Mouse (Mus musculus): Measurements from ENCODE around the gene Odc1. TPM values are rescaled to one million over a fixed set of nuclear protein-coding genes. Genes with fewer than 3 reads are reported as not detected.
A peak's percentile ranks its signal among the peaks of the same experiment; 100 is the strongest.

Odc1 gene
- polyA plus RNA-seq, 1 experiment from 2014 or later, result 142 TPM

DNA sequence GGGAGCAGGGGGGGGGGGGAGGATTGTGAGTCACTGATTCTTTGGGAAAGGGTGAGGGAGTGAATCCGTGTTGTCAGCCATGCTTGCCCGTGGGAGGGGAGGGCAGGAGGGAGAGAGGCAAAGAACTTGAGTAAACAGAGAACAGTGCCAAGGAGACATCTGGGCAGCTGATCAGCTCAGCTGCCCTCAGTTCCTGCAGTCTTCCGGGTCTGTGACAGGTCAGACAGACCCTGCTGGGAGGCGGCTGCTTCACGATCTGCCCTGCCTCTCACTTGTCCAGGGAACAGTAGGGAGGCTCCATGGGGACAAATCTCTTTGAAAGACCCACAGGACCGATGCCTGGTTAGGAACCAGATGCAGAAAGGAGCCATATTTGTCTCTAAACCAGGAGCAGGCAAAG lies 31.4 kb downstream of the Odc1 start:
- ATAC-seq (ENCODE audit: low read depth), result peak; percentile 81
- H3K9ac ChIP-seq (ENCODE audit: low read length), result 0 out of 2 replicates have a peak overlapping the region, but pooled peaks have one; percentile 19
- no peaks in the 10 kb centered on the region for H3K27me3 ChIP-seq (ENCODE audit: control insufficient read depth, insufficient read depth, low read depth, low read length)
- no peak overlapping the region for H3K4me3 ChIP-seq (ENCODE audit: low read length)
- no peaks in the 10 kb centered on the region for H3K9me3 ChIP-seq (ENCODE audit: control insufficient read depth, low read length)
- H3K4me1 ChIP-seq (replicated peaks; ENCODE audit: control insufficient read depth, insufficient read depth, low read length), result peaks cover 8% of the 10 kb centered on the region; the same call in 1 of the 2 replicates
- H3K36me3 ChIP-seq (ENCODE audit: control insufficient read depth, insufficient read depth, low read length), result no peaks in the 10 kb centered on the region
- H3K4me2 ChIP-seq (ENCODE audit: low read depth, low read length), result 0 out of 2 replicates have a peak overlapping the region, but pooled peaks have one; percentile 10
- WGBS, result 3% methylated on average over 6 of the region's 6 CpGs
- H3K27ac ChIP-seq (ENCODE audit: low read length), result peak overlapping the region; percentile 18; the same call in 1 of the 2 replicates

DNA sequence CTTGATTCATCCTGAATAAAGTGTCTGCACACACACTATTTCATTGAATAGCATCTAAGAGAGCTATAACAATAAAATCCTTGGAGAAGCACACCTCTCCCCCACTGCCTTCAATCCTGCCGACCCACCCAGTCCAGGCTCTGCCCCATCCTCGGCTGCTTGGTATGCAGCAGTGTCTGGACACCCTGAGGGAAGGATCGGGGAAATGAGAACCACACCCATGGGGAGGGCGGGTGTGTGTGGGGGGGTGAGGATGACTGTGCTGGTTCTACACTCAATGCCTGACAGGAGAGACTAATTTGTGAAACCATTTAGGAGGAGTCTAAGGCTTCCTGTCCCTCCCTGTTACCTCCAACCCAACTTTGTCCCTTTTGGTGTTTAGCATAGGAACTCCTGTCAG lies 34.0 kb downstream of the Odc1 start:
- Histone ChIP-seq H3K36me3 (ENCODE audit: control insufficient read depth, insufficient read depth, low read length) (no peaks in the 10 kb centered on the region), H3K4me2 (ENCODE audit: low read depth, low read length) (no peak overlapping the region), H3K4me1 (replicated peaks; ENCODE audit: control insufficient read depth, insufficient read depth, low read length) (peaks cover 8% of the 10 kb centered on the region; the same call in 1 of the 2 replicates), H3K4me3 (ENCODE audit: low read length) (no peak overlapping the region), H3K27ac (ENCODE audit: low read length) (no peak overlapping the region), H3K9ac (ENCODE audit: low read length) (no peak overlapping the region), H3K27me3 (ENCODE audit: control insufficient read depth, insufficient read depth, low read depth, low read length) (no peaks in the 10 kb centered on the region), H3K9me3 (ENCODE audit: control insufficient read depth, low read length) (no peaks in the 10 kb centered on the region)
- 39% methylated on average over 4 of the region's 4 CpGs for WGBS
- no peak for ATAC-seq (ENCODE audit: low read depth)

DNA sequence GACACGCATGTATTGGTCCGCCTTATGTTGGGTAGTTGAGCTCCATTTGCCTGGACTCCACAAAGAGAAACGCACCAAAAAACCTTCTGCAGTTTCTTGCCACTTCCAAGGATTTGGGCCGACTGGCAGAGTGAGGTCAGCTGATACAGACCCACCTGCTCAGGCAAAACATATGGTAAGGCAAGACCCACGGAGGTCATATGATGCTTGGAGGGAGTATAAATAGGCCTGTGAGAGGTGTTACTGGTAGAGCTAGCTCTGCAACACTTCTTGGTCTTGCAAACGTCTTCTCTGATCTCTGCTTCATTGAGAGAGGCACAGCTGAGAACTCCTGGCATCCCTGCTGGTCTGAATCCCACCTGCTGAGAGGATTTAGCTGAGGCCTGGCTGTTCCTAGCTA lies 36.4 kb downstream of the Odc1 start:
- H3K4me2 ChIP-seq (ENCODE audit: low read depth, low read length), result no peak overlapping the region
- no peak overlapping the region for H3K9ac ChIP-seq (ENCODE audit: low read length)
- peaks cover 7% of the 10 kb centered on the region; the same call in 1 of the 2 replicates for H3K4me1 ChIP-seq (replicated peaks; ENCODE audit: control insufficient read depth, insufficient read depth, low read length)
- H3K27ac ChIP-seq (ENCODE audit: low read length), result no peak overlapping the region
- H3K27me3 ChIP-seq (ENCODE audit: control insufficient read depth, insufficient read depth, low read depth, low read length), result no peaks in the 10 kb centered on the region
- 52% methylated on average over 6 of the region's 6 CpGs for WGBS
- H3K36me3 ChIP-seq (ENCODE audit: control insufficient read depth, insufficient read depth, low read length), result no peaks in the 10 kb centered on the region
- H3K4me3 ChIP-seq (ENCODE audit: low read length), result no peak overlapping the region
- ATAC-seq (ENCODE audit: low read depth), result no peak
- H3K9me3 ChIP-seq (ENCODE audit: control insufficient read depth, low read length), result no peaks in the 10 kb centered on the region

DNA sequence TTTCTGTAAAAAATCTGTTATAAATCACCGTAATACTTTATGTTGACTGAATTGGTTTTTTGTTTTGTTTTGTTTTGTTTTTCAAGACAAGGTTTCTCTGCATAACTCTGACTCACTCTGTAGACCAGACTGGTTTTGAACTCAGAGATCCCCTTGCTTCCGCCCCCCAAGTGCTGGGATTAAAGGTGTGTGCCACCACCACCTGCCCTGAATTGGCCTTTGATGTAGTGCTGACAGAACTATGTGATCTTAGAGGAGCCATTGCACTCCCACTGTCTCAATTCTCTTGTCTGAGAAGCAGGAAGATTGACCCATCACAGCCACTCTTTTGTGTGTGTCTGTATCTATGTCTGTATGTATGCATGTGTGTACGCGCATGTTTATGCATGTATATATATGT lies 37.8 kb downstream of the Odc1 start:
- H3K9ac ChIP-seq (ENCODE audit: low read length), result no peak overlapping the region
- no peak overlapping the region for H3K27ac ChIP-seq (ENCODE audit: low read length)
- no peaks in the 10 kb centered on the region for H3K9me3 ChIP-seq (ENCODE audit: control insufficient read depth, low read length)
- H3K4me1 ChIP-seq (replicated peaks; ENCODE audit: control insufficient read depth, insufficient read depth, low read length), result peaks cover 3% of the 10 kb centered on the region; the same call in 1 of the 2 replicates
- no peak overlapping the region for H3K4me3 ChIP-seq (ENCODE audit: low read length)
- no peak overlapping the region for H3K4me2 ChIP-seq (ENCODE audit: low read depth, low read length)
- no peaks in the 10 kb centered on the region for H3K36me3 ChIP-seq (ENCODE audit: control insufficient read depth, insufficient read depth, low read length)
- no peaks in the 10 kb centered on the region for H3K27me3 ChIP-seq (ENCODE audit: control insufficient read depth, insufficient read depth, low read depth, low read length)
- no peak for ATAC-seq (ENCODE audit: low read depth)
- 88% methylated on average over 4 of the region's 4 CpGs for WGBS

DNA sequence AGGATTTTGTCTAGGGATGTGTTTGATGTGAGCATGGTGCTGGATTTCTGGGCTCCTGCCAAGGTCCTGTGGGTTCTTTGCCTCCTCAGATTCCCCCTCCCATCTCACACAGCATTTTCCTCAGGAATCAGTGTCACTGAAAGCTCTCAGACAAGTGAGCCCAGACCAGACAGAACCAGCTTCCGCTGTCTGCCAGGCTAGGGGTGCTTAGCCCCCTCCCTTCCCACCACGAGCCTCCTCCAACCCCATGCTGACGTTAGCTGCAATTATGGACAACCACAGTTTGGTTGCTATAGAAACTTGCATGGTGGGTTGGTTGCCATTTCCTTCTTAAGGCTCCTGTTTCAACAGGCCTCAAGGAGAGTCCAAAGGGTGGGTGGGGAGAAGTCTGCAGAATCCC lies 39.3 kb downstream of the Odc1 start:
- peak; percentile 23; the same call in 1 of the 2 replicates for ATAC-seq (ENCODE audit: low read depth)
- H3K27me3 ChIP-seq (ENCODE audit: control insufficient read depth, insufficient read depth, low read depth, low read length), result no peaks in the 10 kb centered on the region
- H3K4me1 ChIP-seq (replicated peaks; ENCODE audit: control insufficient read depth, insufficient read depth, low read length), result peaks cover 3% of the 10 kb centered on the region; the same call in 1 of the 2 replicates
- H3K4me2 ChIP-seq (ENCODE audit: low read depth, low read length), result no peak overlapping the region
- 31% methylated on average over 3 of the region's 3 CpGs for WGBS
- H3K9ac ChIP-seq (ENCODE audit: low read length), result no peak overlapping the region
- H3K36me3 ChIP-seq (ENCODE audit: control insufficient read depth, insufficient read depth, low read length), result no peaks in the 10 kb centered on the region
- no peaks in the 10 kb centered on the region for H3K9me3 ChIP-seq (ENCODE audit: control insufficient read depth, low read length)
- H3K4me3 ChIP-seq (ENCODE audit: low read length), result no peak overlapping the region
- H3K27ac ChIP-seq (ENCODE audit: low read length), result no peak overlapping the region

DNA sequence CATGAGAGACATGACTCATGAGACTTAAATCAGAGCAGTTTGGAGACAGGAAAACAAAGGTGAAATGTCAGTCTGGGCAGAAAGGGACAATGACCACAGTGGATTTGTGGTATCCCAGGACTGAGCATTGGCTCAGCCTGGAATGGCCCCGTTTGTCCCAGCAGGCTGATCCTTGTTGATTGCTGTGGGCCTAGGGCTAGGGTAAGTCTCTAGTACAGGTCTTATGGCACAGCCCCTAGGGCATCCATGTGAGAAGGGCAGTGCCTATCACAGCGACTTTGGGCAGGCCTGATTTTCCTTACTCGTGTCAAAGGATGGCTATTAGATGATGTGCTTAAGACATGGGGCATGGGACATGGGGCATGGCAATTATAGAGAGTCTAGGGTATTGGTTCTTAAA lies 41.4 kb downstream of the Odc1 start:
- no peaks in the 10 kb centered on the region for H3K9me3 ChIP-seq (ENCODE audit: control insufficient read depth, low read length)
- H3K27me3 ChIP-seq (ENCODE audit: control insufficient read depth, insufficient read depth, low read depth, low read length), result no peaks in the 10 kb centered on the region
- 74% methylated on average over 3 of the region's 3 CpGs for WGBS
- peaks cover 3% of the 10 kb centered on the region; the same call in 1 of the 2 replicates for H3K4me1 ChIP-seq (replicated peaks; ENCODE audit: control insufficient read depth, insufficient read depth, low read length)
- no peak overlapping the region for H3K27ac ChIP-seq (ENCODE audit: low read length)
- H3K36me3 ChIP-seq (ENCODE audit: control insufficient read depth, insufficient read depth, low read length), result no peaks in the 10 kb centered on the region
- H3K4me2 ChIP-seq (ENCODE audit: low read depth, low read length), result no peak overlapping the region
- no peak for ATAC-seq (ENCODE audit: low read depth)
- no peak overlapping the region for H3K4me3 ChIP-seq (ENCODE audit: low read length)
- no peak overlapping the region for H3K9ac ChIP-seq (ENCODE audit: low read length)

DNA sequence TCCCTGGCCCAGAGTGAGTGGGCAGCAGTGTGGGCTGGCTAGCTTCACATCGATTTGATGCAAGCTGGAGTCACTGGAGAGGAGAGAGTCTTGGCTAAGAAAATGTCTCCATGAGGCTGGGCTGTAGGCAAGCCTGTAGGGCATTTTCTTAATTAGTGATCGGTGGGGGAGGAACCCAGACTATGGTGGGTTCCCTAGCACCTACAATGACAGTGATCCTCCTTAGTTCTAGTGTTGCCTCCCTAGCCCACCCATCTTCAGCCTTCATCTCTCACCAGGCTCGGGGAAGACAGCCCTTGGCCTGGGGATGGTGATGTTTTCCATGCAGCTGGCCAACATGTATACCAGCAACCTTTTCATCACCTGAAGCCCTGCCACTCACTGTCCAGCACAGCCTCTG lies 43.8 kb downstream of the Odc1 start:
- ATAC-seq (ENCODE audit: low read depth), result no peak
- H3K36me3 ChIP-seq (ENCODE audit: control insufficient read depth, insufficient read depth, low read length), result no peaks in the 10 kb centered on the region
- no peak overlapping the region for H3K9ac ChIP-seq (ENCODE audit: low read length)
- 71% methylated on average over 3 of the region's 3 CpGs for whole genome bisulfite sequencing
- peaks cover 3% of the 10 kb centered on the region; the same call in 1 of the 2 replicates for H3K4me1 ChIP-seq (replicated peaks; ENCODE audit: control insufficient read depth, insufficient read depth, low read length)
- H3K9me3 ChIP-seq (ENCODE audit: control insufficient read depth, low read length), result no peaks in the 10 kb centered on the region
- no peaks in the 10 kb centered on the region for H3K27me3 ChIP-seq (ENCODE audit: control insufficient read depth, insufficient read depth, low read depth, low read length)
- no peak overlapping the region for H3K27ac ChIP-seq (ENCODE audit: low read length)
- no peak overlapping the region for H3K4me2 ChIP-seq (ENCODE audit: low read depth, low read length)
- H3K4me3 ChIP-seq (ENCODE audit: low read length), result no peak overlapping the region

DNA sequence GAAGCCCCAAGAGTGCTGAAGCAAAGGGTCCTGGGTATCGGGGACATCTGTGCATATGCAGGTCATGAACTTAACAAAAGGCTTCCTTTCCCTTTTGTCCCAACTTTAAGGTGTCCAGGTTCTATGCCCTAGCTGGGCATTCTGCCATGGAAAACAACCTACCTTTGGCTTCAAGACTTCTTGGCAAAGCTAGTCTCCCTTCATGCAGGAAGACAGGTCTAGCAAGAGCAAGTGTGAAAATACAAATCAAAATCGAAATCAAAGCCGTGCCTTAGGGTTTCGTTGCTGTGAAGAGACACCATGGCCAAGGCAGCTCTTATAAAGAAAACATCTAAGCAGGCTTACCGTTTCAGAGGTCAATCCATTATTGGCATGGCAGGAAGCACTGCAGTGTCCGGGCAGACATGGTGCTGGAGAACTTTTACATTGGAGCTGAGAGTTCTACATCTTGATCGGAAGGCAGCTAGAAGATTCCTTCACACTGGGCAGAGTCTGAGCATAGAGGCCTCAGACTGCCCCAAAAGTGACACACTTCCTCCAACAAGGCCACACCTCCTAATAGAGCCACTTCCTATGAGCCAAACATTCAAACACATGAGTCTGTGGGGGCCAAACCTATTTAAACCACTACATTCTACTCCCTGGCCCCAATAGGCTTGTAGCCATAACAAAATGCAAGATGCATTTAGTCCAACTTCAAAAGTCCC lies 44.5 kb downstream of the Odc1 start:
- H3K4me3 ChIP-seq (ENCODE audit: low read length), result no peak overlapping the region
- H3K36me3 ChIP-seq (ENCODE audit: control insufficient read depth, insufficient read depth, low read length), result no peaks in the 10 kb centered on the region
- H3K4me1 ChIP-seq (replicated peaks; ENCODE audit: control insufficient read depth, insufficient read depth, low read length), result peaks cover under 1% of the 10 kb centered on the region; the same call in 1 of the 2 replicates
- 85% methylated on average over 7 of the region's 7 CpGs for WGBS
- H3K27me3 ChIP-seq (ENCODE audit: control insufficient read depth, insufficient read depth, low read depth, low read length), result no peaks in the 10 kb centered on the region
- no peak for ATAC-seq (ENCODE audit: low read depth)
- H3K4me2 ChIP-seq (ENCODE audit: low read depth, low read length), result no peak overlapping the region
- no peaks in the 10 kb centered on the region for H3K9me3 ChIP-seq (ENCODE audit: control insufficient read depth, low read length)
- H3K9ac ChIP-seq (ENCODE audit: low read length), result no peak overlapping the region
- H3K27ac ChIP-seq (ENCODE audit: low read length), result no peak overlapping the region

DNA sequence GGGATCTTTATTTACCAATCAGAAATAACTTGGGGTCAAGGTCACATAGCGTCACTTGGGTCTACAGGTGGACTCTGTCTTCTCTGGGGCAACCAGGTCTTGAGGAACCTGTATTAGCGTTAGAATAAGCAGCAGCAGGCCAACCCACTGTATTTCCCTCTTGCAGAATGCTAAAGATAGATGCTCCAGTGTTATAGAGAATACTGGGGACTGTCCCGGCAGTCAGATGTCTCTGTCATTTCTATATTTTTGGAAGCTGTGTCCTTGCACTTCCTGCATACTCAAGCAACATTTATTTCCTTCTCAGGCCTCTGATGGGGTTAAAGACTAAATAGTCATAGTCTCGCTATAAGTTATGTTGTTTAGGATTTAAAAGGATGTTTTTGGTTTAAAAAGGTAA lies 46.7 kb downstream of the Odc1 start:
- Histone ChIP-seq H3K4me2 (ENCODE audit: low read depth, low read length) (no peak overlapping the region), H3K27ac (ENCODE audit: low read length) (no peak overlapping the region), H3K9ac (ENCODE audit: low read length) (no peak overlapping the region), H3K4me3 (ENCODE audit: low read length) (no peak overlapping the region), H3K9me3 (ENCODE audit: control insufficient read depth, low read length) (no peaks in the 10 kb centered on the region), H3K36me3 (ENCODE audit: control insufficient read depth, insufficient read depth, low read length) (no peaks in the 10 kb centered on the region), H3K27me3 (ENCODE audit: control insufficient read depth, insufficient read depth, low read depth, low read length) (no peaks in the 10 kb centered on the region), H3K4me1 (replicated peaks; ENCODE audit: control insufficient read depth, insufficient read depth, low read length) (no peaks in the 10 kb centered on the region)
- no peak for ATAC-seq (ENCODE audit: low read depth)
- WGBS, result 66% methylated on average over 4 of the region's 4 CpGs
